Mouse (Mus musculus) megakaryocyte, embryonic 14.5 days (primary cell): ENCODE data around the gene Cfap74.

Experiments used
- FLI1 ChIP-seq: IDR thresholded peaks from 2 replicates; pipeline ENCODE4 v1.6.1; 2012; ENCODE audit warnings: low read length, inconsistent platforms, mixed read lengths
- GATA1 ChIP-seq: IDR thresholded peaks from 3 replicates; pipeline ENCODE4 v1.6.1; 2012; ENCODE audit warnings: mixed read lengths, low read length, inconsistent platforms, borderline replicate concordance

DNA sequence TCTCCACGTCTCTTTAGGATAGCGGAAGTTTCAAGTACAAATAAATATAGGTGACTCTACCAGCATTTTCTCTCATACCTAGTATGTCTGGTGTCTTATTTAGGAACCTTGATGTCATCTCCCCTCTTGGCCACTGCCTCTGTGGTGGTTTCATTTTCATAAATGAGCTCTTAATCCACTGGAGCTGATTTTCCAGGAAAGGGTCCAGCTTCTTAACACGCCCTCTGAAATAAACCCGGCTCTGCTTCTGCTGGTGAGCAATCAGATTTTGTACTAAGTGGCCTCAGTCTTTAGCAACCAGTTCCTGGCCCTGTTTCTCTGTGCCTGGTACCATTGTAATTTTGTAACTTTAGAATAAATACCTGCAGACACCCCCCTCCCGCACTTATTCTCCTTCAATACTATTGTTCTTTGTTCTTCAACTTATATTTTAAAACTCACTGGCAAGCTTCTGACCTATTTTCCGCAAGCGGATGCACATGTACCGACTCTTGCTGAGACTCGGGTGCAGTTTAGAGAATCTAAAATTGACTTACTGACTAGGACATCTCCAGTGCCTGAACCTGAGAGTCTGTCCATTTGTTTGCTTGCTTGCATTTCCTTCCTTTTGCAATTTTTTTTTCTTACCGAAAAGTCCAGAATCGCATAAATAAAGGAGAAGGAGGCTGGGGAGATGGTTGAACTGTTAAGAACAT is 4.8 kb downstream of the Cfap74 start:
- TF ChIP-seq GATA1: no peak
- TF ChIP-seq FLI1: no peak
